Mouse (Mus musculus) ovary, postnatal 14 days (tissue): ENCODE measurements around the gene Zscan22.
"Not testable (repeated sequence)": the region's sequence is repeated elsewhere in the genome, so short reads cannot be mapped to it uniquely, and the experiment has no call there.

Source experiments
- DNase-seq: peaks from one replicate; pipeline ENCODE4 v3.0.0; 2022; ENCODE audit warnings: low spot score

Zscan22 gene

GRCm38 (mm10) chr7:12897655-12898410, at the start of gene Zscan22:
TSS of gene Zscan22 (plus strand) at chr7:12897815.
- DNase-seq: peak; percentile 84

GRCm38 (mm10) chr7:12874301-12874700, 23.3 kb upstream of the Zscan22 start:
- peak; percentile 9 for DNase-seq

GRCm38 (mm10) chr7:12880036-12880435, 17.6 kb upstream of the Zscan22 start:
- no peak for DNase-seq

- DNase-seq: not testable (repeated sequence)
Observed at GRCm38 (mm10) chr7:12880497-12880896, 17.1 kb upstream of the Zscan22 start.

GRCm38 (mm10) chr7:12880911-12881660, 16.5 kb upstream of the Zscan22 start, which contains the start of gene Zfp128:
TSS of gene Zfp128 (plus strand) at chr7:12881177.
- peak; percentile 87 for DNase-seq

- DNase-seq: no peak
Observed at GRCm38 (mm10) chr7:12886563-12887266, 10.9 kb upstream of the Zscan22 start.

- no peak for DNase-seq
Observed at GRCm38 (mm10) chr7:12887585-12887984, 10.0 kb upstream of the Zscan22 start.

GRCm38 (mm10) chr7:12890928-12891327, 6.7 kb upstream of the Zscan22 start:
- DNase-seq: no peak

GRCm38 (mm10) chr7:12891334-12891733, 6.3 kb upstream of the Zscan22 start:
- DNase-seq: no peak

GRCm38 (mm10) chr7:12901517-12901916, 3.9 kb downstream of the Zscan22 start:
- DNase-seq: no peak

GRCm38 (mm10) chr7:12903623-12904022, 6.0 kb downstream of the Zscan22 start:
- DNase-seq: no peak

GRCm38 (mm10) chr7:12905146-12905545, 7.5 kb downstream of the Zscan22 start:
- DNase-seq: no peak

GRCm38 (mm10) chr7:12909498-12909962, 11.9 kb downstream of the Zscan22 start:
- peak; percentile 57 for DNase-seq

- peak; percentile 56 for DNase-seq
Observed at GRCm38 (mm10) chr7:12910181-12910668, 12.6 kb downstream of the Zscan22 start.

- no peak for DNase-seq
Observed at GRCm38 (mm10) chr7:12913556-12913955, 15.9 kb downstream of the Zscan22 start.

- not testable (repeated sequence) for DNase-seq
Observed at GRCm38 (mm10) chr7:12920495-12920894, 22.9 kb downstream of the Zscan22 start.

GRCm38 (mm10) chr7:12921318-12921704, 23.7 kb downstream of the Zscan22 start:
- no peak for DNase-seq

GRCm38 (mm10) chr7:12921705-12922465, 24.3 kb downstream of the Zscan22 start, which contains the start of gene Rps5:
TSS of gene Rps5 (plus strand) at chr7:12922290.
- DNase-seq: peak; percentile 96

GRCm38 (mm10) chr7:12922729-12923128, 25.1 kb downstream of the Zscan22 start:
- no peak for DNase-seq

- no peak for DNase-seq
Observed at GRCm38 (mm10) chr7:12926316-12926715, 28.7 kb downstream of the Zscan22 start.

- peak; percentile 56 for DNase-seq
Observed at GRCm38 (mm10) chr7:12927191-12927680, 29.6 kb downstream of the Zscan22 start, which contains the start of gene Rnf225. TSS of gene Rnf225 (plus strand) at chr7:12927416.
